8 mouse cellular contexts compared by ENCODE assay signal in the genomic region with DNA sequence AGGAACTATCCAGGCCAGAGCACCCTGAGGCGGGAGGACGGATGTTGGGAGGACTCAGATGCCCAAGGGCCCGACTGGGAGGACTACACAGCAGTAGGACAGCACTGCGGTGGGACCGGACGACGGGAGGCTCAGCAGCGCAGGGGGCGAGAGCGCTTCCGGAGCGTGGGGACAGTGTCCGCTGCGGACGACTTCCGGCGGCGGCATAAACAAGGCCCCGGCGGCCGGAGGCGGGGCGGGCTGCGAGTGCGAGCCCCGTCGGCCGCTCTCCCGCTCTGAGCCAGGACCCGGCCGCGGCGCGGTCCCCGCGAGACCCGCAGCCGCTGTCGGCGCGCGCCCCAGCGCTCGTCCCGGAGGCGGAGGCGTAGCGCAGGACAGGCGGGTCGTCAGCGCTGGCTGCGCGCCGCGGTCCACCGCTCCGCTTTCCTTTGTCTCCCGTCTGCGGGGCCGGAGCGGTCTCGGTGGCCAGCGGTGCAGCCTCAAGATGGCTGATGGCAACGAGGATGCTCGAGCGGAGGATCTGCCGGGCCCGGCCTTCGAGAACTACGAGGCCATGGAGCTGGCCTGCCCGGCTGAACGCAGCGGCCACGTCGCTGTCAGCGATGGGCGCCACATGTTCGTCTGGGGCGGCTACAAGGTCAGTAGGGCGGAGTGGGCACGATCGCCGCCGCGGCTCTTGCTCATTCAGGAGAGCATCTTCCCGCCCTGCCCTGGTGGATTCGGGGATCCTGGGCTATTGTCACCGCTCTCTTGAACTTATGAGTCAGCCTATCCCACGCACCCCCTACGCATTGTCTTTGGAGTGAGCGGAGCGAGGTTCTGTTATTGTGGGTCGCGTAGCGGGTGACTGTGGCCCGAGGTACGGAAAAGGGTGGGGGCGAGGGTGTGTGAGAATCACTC. TPM values are rescaled to one million over a fixed set of nuclear protein-coding genes. Genes with fewer than 3 reads are reported as not detected.
A peak's percentile ranks its signal among the peaks of the same experiment; 100 is the strongest.
DNase-seq lines count a peak whose midpoint lies in the region; ATAC-seq and TF ChIP-seq lines count a peak whose summit lies in the region.

A gene (plus strand): TSS at position 171 of the 900 bp plus-strand sequence.

- peak within 1 kb of the TSS; percentile 95 for H3K9ac ChIP-seq in embryonic facial prominence, embryonic 15.5 days
- peak within 1 kb of the TSS; percentile 98 for H3K9ac ChIP-seq in kidney, embryonic 14.5 days (ENCODE audit: low read depth, low read length)
- H3K9ac ChIP-seq in limb, embryonic 15.5 days, result peak within 1 kb of the TSS; percentile 95

- WGBS in bone marrow, adult 2 months, result under 1% methylated on average over 98 of the region's 98 CpGs
- WGBS in embryonic facial prominence, embryonic 15.5 days, result under 1% methylated on average over 88 of the region's 98 CpGs
- under 1% methylated on average over 82 of the region's 98 CpGs for WGBS in kidney, embryonic 14.5 days
- under 1% methylated on average over 96 of the region's 98 CpGs for WGBS in limb, embryonic 15.5 days

- H3K4me1 ChIP-seq in bone marrow, adult 2 months (ENCODE audit: control insufficient read depth, insufficient read depth, low read length), result peaks cover 1% of the 10 kb centered on the region
- H3K4me1 ChIP-seq in embryonic facial prominence, embryonic 15.5 days, result peaks cover 32% of the 10 kb centered on the region
- peaks cover 18% of the 10 kb centered on the region; the same call in 1 of the 2 replicates for H3K4me1 ChIP-seq in kidney, embryonic 14.5 days (ENCODE audit: control insufficient read depth, insufficient read depth, low read length)
- H3K4me1 ChIP-seq in limb, embryonic 15.5 days, result peaks cover 27% of the 10 kb centered on the region

- no peaks in the 10 kb centered on the region for H3K27me3 ChIP-seq in embryonic facial prominence, embryonic 15.5 days
- no peaks in the 10 kb centered on the region for H3K27me3 ChIP-seq in kidney, embryonic 14.5 days (ENCODE audit: control insufficient read depth, insufficient read depth, low read length)
- H3K27me3 ChIP-seq in limb, embryonic 15.5 days, result no peaks in the 10 kb centered on the region

- no peaks in the 10 kb centered on the region for H3K9me3 ChIP-seq in embryonic facial prominence, embryonic 15.5 days (replicated peaks)
- H3K9me3 ChIP-seq in kidney, embryonic 14.5 days (ENCODE audit: control insufficient read depth, low read length), result no peaks in the 10 kb centered on the region
- H3K9me3 ChIP-seq in limb, embryonic 15.5 days, result no peaks in the 10 kb centered on the region

- peak; percentile 76; the same call in 1 of the 2 replicates for TF ChIP-seq POLR2A in bone marrow, adult 2 months (IDR thresholded peaks at IDR 0.05; ENCODE audit: borderline replicate concordance, control insufficient read depth, low read depth, low read length)

- peak; percentile 92 for ATAC-seq in embryonic facial prominence, embryonic 15.5 days (ENCODE audit: insufficient number of reproducible peaks, low FRiP score, low TSS enrichment, low read depth)
- ATAC-seq in kidney, embryonic 14.5 days (ENCODE audit: low FRiP score, low TSS enrichment), result peak; percentile 96
- peak; percentile 91 for ATAC-seq in limb, embryonic 15.5 days (ENCODE audit: insufficient number of reproducible peaks, low FRiP score, low TSS enrichment, low read depth)

- peak within 1 kb of the TSS; percentile 63 for H3K4me2 ChIP-seq in embryonic facial prominence, embryonic 15.5 days (replicated peaks)
- H3K4me2 ChIP-seq in kidney, embryonic 14.5 days (replicated peaks; ENCODE audit: low read depth, low read length), result peak within 1 kb of the TSS; percentile 62
- H3K4me2 ChIP-seq in limb, embryonic 15.5 days, result peak within 1 kb of the TSS; percentile 67

- peak; percentile 91 for DNase-seq in 416B (ENCODE audit: low read depth)
- DNase-seq in heart, adult 9 months (ENCODE audit: low spot score in 2 of 2), result peak; percentile 84 to 86
- DNase-seq in monocyte, adult 2 months (ENCODE audit: low read depth in 1 of 2, low spot score in 2 of 2), result peak; percentile 34 to 59
- DNase-seq in spleen, postnatal 36 days (ENCODE audit: low spot score in 2 of 2), result peak; percentile 72 to 76

- peak within 1 kb of the TSS; percentile 97 for H3K27ac ChIP-seq in bone marrow, adult 2 months (ENCODE audit: control insufficient read depth, insufficient read depth, low read depth, low read length, poor library complexity)
- peak within 1 kb of the TSS; percentile 91 for H3K27ac ChIP-seq in embryonic facial prominence, embryonic 15.5 days (replicated peaks)
- H3K27ac ChIP-seq in kidney, embryonic 14.5 days (ENCODE audit: low read depth, low read length), result peak within 1 kb of the TSS; percentile 97
- H3K27ac ChIP-seq in limb, embryonic 15.5 days, result peak within 1 kb of the TSS; percentile 94

- TF ChIP-seq CTCF in bone marrow, adult 2 months (IDR thresholded peaks at IDR 0.05; ENCODE audit: control insufficient read depth, insufficient read depth, low read length), result peak; percentile 10; the same call in 1 of the 2 replicates

- peaks cover 12% of the 10 kb centered on the region; the same call in 1 of the 2 replicates for H3K36me3 ChIP-seq in embryonic facial prominence, embryonic 15.5 days
- H3K36me3 ChIP-seq in kidney, embryonic 14.5 days (ENCODE audit: control insufficient read depth, insufficient read depth, low read length), result peaks cover 16% of the 10 kb centered on the region
- H3K36me3 ChIP-seq in limb, embryonic 15.5 days, result peaks cover 15% of the 10 kb centered on the region

- peak within 1 kb of the TSS; percentile 97 for H3K4me3 ChIP-seq in bone marrow, adult 2 months (replicated peaks; ENCODE audit: control insufficient read depth, low read depth, low read length)
- H3K4me3 ChIP-seq in embryonic facial prominence, embryonic 15.5 days (replicated peaks), result peak within 1 kb of the TSS; percentile 76
- H3K4me3 ChIP-seq in kidney, embryonic 14.5 days (ENCODE audit: low read length), result peak within 1 kb of the TSS; percentile 97
- H3K4me3 ChIP-seq in limb, embryonic 15.5 days, result peak within 1 kb of the TSS; percentile 86

RNA-seq across cellular contexts. Expression of the gene that starts here (rescaled TPM):
- polyA plus RNA-seq in bone marrow, adult 2 months (2011; ENCODE audit: insufficient read depth, insufficient read length, low replicate concordance, missing spikeins), result 26.7 and 27.7 TPM in 2 replicates
- polyA plus RNA-seq in embryonic facial prominence, embryonic 15.5 days (2015; fragmentation: Nextera tagmentation; extraction: Ambion mirVana), result 122 and 123 TPM in 2 replicates
- polyA plus RNA-seq in kidney, embryonic 14.5 days (2014; fragmentation: Nextera tagmentation; extraction: Ambion mirVana), result 161 and 174 TPM in 2 replicates
- polyA plus RNA-seq in limb, embryonic 15.5 days (2015; fragmentation: Nextera tagmentation; extraction: Ambion mirVana), result 105 and 111 TPM in 2 replicates

Comparison
In these comparisons a context has a peak if more than half of its experiments do, and no peak if none do; other contexts are left out.
1. Peak in every context shown above with its lines: DNase-seq, ATAC-seq, H3K4me3 ChIP-seq and H3K27ac ChIP-seq.